Mouse (Mus musculus) kidney, adult 2 months (tissue): ENCODE data around the gene Mcu.

Source experiments
- CTCF ChIP-seq: fragments of 200-500 bp; conservative IDR thresholded peaks from 2 replicates; pipeline ENCODE4 v1.5.1; 2011; ENCODE audit warnings: low read depth, mild to moderate bottlenecking, control low read depth, low read length, moderate library complexity, mixed read lengths; ENCODE audit not compliant: insufficient read depth, insufficient read length
- POLR2A ChIP-seq: fragments of 200-500 bp; IDR thresholded peaks from one replicate; pipeline ENCODE4 v1.6.1; 2011; ENCODE audit warnings: low read depth, low read length, control low read depth

GRCm38 (mm10) chr10:59444635-59445034 is 171.9 kb downstream of the Mcu start:
- TF ChIP-seq CTCF (no peak), POLR2A (no peak)
